Mouse (Mus musculus) limb, embryonic 11.5 days (tissue): ENCODE measurements around the gene Tbx3. TPM values are rescaled to one million over a fixed set of nuclear protein-coding genes. Genes with fewer than 3 reads are reported as not detected.

ENCODE experiments used
- polyA plus RNA-seq: library from polyadenylated mRNA; unstranded; fragments of >200 nt; fragmentation: Nextera tagmentation; extraction: Ambion mirVana; gene quantifications from 2 replicates; pipeline ENCODE4 v1.2.1, GENCODE M21; 2014

The Tbx3 gene
- polyA plus RNA-seq, 1 experiment from 2014 or later: 42.6 TPM

Other genes with a start within 250 kb of the Tbx3 start
- gene Tbx5, start 162.0 kb downstream of the Tbx3 start, polyA plus RNA-seq: 34.3 and 40.5 TPM in 2 replicates